Comparison of ENCODE assay signal across 9 mouse cellular contexts in genomic region chrX:151337804-151338203, GRCm38 (mm10). TPM values are rescaled to one million over a fixed set of nuclear protein-coding genes. Genes with fewer than 3 reads are reported as not detected.
DNase-seq lines count a peak whose midpoint lies in the region; ATAC-seq lines count a peak whose summit lies in the region.
"Had no signal": no experiment of that assay in that cellular context is flagged by ENCODE, and none has a peak within 500 bp of the region (broad histone marks: within the 10 kb centered on the region; RNA-seq: fewer than 3 reads in every experiment).

No protein-coding gene starts in this region.

- H3K4me3 ChIP-seq in embryonic facial prominence, embryonic 10.5 days: no peak overlapping the region
- no peak overlapping the region for H3K4me3 ChIP-seq in forebrain, embryonic 15.5 days

- H3K27ac ChIP-seq in embryonic facial prominence, embryonic 10.5 days (replicated peaks): no peak overlapping the region
- no peak overlapping the region for H3K27ac ChIP-seq in forebrain, embryonic 15.5 days (replicated peaks)

- H3K4me1 ChIP-seq in embryonic facial prominence, embryonic 10.5 days: no peaks in the 10 kb centered on the region
- H3K4me1 ChIP-seq in forebrain, embryonic 15.5 days: no peaks in the 10 kb centered on the region

- ATAC-seq in forebrain, embryonic 15.5 days (replicated peaks): no peak

- H3K27me3 ChIP-seq in embryonic facial prominence, embryonic 10.5 days (replicated peaks; ENCODE audit: low read depth, poor library complexity, severe bottlenecking): peaks cover 80% of the 10 kb centered on the region
- H3K27me3 ChIP-seq in forebrain, embryonic 15.5 days: no peaks in the 10 kb centered on the region

- no peak overlapping the region for H3K4me2 ChIP-seq in forebrain, embryonic 15.5 days (replicated peaks)

- WGBS in embryonic facial prominence, embryonic 10.5 days: 80% methylated on average over 4 of the region's 4 CpGs
- 69% methylated on average over 4 of the region's 4 CpGs for WGBS in forebrain, embryonic 15.5 days

- no peak overlapping the region for H3K9ac ChIP-seq in forebrain, embryonic 15.5 days (replicated peaks)

- no peaks in the 10 kb centered on the region for H3K36me3 ChIP-seq in embryonic facial prominence, embryonic 10.5 days (replicated peaks)
- H3K36me3 ChIP-seq in forebrain, embryonic 15.5 days: no peaks in the 10 kb centered on the region

- no peaks in the 10 kb centered on the region for H3K9me3 ChIP-seq in embryonic facial prominence, embryonic 10.5 days
- no peaks in the 10 kb centered on the region for H3K9me3 ChIP-seq in forebrain, embryonic 15.5 days

- DNase-seq in cerebellum, postnatal 10 days: peak; percentile 22 to 36
- no peak for DNase-seq in cerebellum, adult 9-11 months
- peak; percentile 70 to 87 for DNase-seq in adrenal gland, adult (ENCODE audit: inconsistent age in 2 of 2, low spot score in 1 of 2)
- peak; percentile 97 for DNase-seq in heart, adult 11 months
- DNase-seq in kidney, adult 8-10 months: peak; percentile 7 to 25
- DNase-seq in embryonic facial prominence, embryonic 10.5 days (ENCODE audit: low spot score): no peak
- DNase-seq in B cell, adult 2 months: no peak
- DNase-seq: embryo, embryonic 11 days had no signal

RNA-seq across cellular contexts. Expression of gene Fam120c, which starts 6.2 kb away (rescaled TPM):
- 2.7 and 2.8 TPM in 2 replicates for polyA plus RNA-seq in embryonic facial prominence, embryonic 10.5 days (2016; fragmentation: Nextera tagmentation; extraction: Ambion mirVana)
- polyA plus RNA-seq in forebrain, embryonic 15.5 days (2015; fragmentation: Nextera tagmentation; extraction: Ambion mirVana): 7.2 and 7.8 TPM in 2 replicates

Comparison
In these comparisons a context has a peak if more than half of its experiments do, and no peak if none do; other contexts are left out.
1. DNase-seq: peak in cerebellum, postnatal 10 days (2 of 2), adrenal gland, adult (2 of 2), heart, adult 11 months (single experiment) and kidney, adult 8-10 months (2 of 2); none in cerebellum, adult 9-11 months (single experiment), embryonic facial prominence, embryonic 10.5 days (single experiment) and B cell, adult 2 months (0 of 2).